In genomic region chr16:97325975-97326374, GRCm38 (mm10) we compare ENCODE assay signal across 8 mouse cellular contexts. TPM values are rescaled to one million over a fixed set of nuclear protein-coding genes. Genes with fewer than 3 reads are reported as not detected.
DNase-seq lines count a peak whose midpoint lies in the region; ATAC-seq and TF ChIP-seq lines count a peak whose summit lies in the region.

No protein-coding gene starts in this region.

- H3K27ac ChIP-seq in heart, embryonic 12.5 days (ENCODE audit: poor library complexity, severe bottlenecking) = no peak overlapping the region
- H3K27ac ChIP-seq in ES-Bruce4 (ENCODE audit: insufficient read depth, low read length) = no peak overlapping the region
- no peak overlapping the region for H3K27ac ChIP-seq in embryonic facial prominence, embryonic 11.5 days (replicated peaks; ENCODE audit: low read depth, low read length)
- no peak overlapping the region for H3K27ac ChIP-seq in liver, embryonic 14.5 days
- no peak overlapping the region for H3K27ac ChIP-seq in stomach, postnatal 0 days (replicated peaks)

- no peak for TF ChIP-seq POLR2A in ES-Bruce4 (IDR thresholded peaks at IDR 0.05; ENCODE audit: insufficient read depth, low read length)

- no peaks in the 10 kb centered on the region; the same call in 1 of the 2 replicates for H3K27me3 ChIP-seq in heart, embryonic 12.5 days (replicated peaks)
- no peaks in the 10 kb centered on the region for H3K27me3 ChIP-seq in ES-Bruce4 (ENCODE audit: control insufficient read depth, insufficient read depth, low read length, poor library complexity, severe bottlenecking)
- H3K27me3 ChIP-seq in embryonic facial prominence, embryonic 11.5 days (ENCODE audit: control insufficient read depth, insufficient read depth, low read length) = no peaks in the 10 kb centered on the region
- no peaks in the 10 kb centered on the region for H3K27me3 ChIP-seq in liver, embryonic 14.5 days (ENCODE audit: control insufficient read depth, insufficient read depth, low read length)
- no peaks in the 10 kb centered on the region for H3K27me3 ChIP-seq in stomach, postnatal 0 days (ENCODE audit: control insufficient read depth, insufficient read depth, low read length)

- H3K9ac ChIP-seq in heart, embryonic 12.5 days = no peak overlapping the region
- no peak overlapping the region for H3K9ac ChIP-seq in ES-Bruce4 (ENCODE audit: low read depth, poor library complexity, severe bottlenecking)
- H3K9ac ChIP-seq in embryonic facial prominence, embryonic 11.5 days (replicated peaks; ENCODE audit: low read length) = no peak overlapping the region
- no peak overlapping the region for H3K9ac ChIP-seq in liver, embryonic 14.5 days (replicated peaks)
- no peak overlapping the region for H3K9ac ChIP-seq in stomach, postnatal 0 days (ENCODE audit: low read length)

- no peak for ATAC-seq in heart, embryonic 12.5 days (ENCODE audit: insufficient number of reproducible peaks, low FRiP score)
- no peak for ATAC-seq in embryonic facial prominence, embryonic 11.5 days (replicated peaks; ENCODE audit: insufficient number of reproducible peaks, low FRiP score, low TSS enrichment, low read depth)
- ATAC-seq in liver, embryonic 14.5 days (ENCODE audit: insufficient read depth) = no peak
- peak; percentile 43; the same call in 1 of the 2 replicates for ATAC-seq in stomach, postnatal 0 days (ENCODE audit: low FRiP score, low TSS enrichment)

- H3K4me3 ChIP-seq in heart, embryonic 12.5 days = no peak overlapping the region
- H3K4me3 ChIP-seq in ES-Bruce4 (ENCODE audit: low read depth, low read length) = no peak overlapping the region
- H3K4me3 ChIP-seq in embryonic facial prominence, embryonic 11.5 days (ENCODE audit: low read depth, low read length) = no peak overlapping the region
- no peak overlapping the region for H3K4me3 ChIP-seq in liver, embryonic 14.5 days (ENCODE audit: insufficient read depth in 1 of 2, low read depth in 2 of 2, low read length in 2 of 2)
- no peak overlapping the region for H3K4me3 ChIP-seq in stomach, postnatal 0 days (ENCODE audit: low read depth, low read length)

- H3K9me3 ChIP-seq in heart, embryonic 12.5 days (replicated peaks) = no peaks in the 10 kb centered on the region
- H3K9me3 ChIP-seq in ES-Bruce4 (replicated peaks; ENCODE audit: control insufficient read depth, insufficient read depth, low read length, poor library complexity, severe bottlenecking) = no peaks in the 10 kb centered on the region
- H3K9me3 ChIP-seq in embryonic facial prominence, embryonic 11.5 days (replicated peaks; ENCODE audit: control insufficient read depth, low read length) = 0 out of 2 replicates have a peak, but pooled peaks cover 2% of the 10 kb centered on the region
- H3K9me3 ChIP-seq in liver, embryonic 14.5 days (ENCODE audit: control insufficient read depth, low read length) = no peaks in the 10 kb centered on the region
- no peaks in the 10 kb centered on the region for H3K9me3 ChIP-seq in stomach, postnatal 0 days (ENCODE audit: control insufficient read depth, low read length)

- TF ChIP-seq EP300 in ES-Bruce4 (IDR thresholded peaks at IDR 0.05; ENCODE audit: insufficient read depth, low read depth, low read length) = no peak
- no peak for TF ChIP-seq EP300 in liver, embryonic 14.5 days (IDR thresholded peaks at IDR 0.05; ENCODE audit: low read depth)
- no peak for TF ChIP-seq EP300 in stomach, postnatal 0 days (optimal IDR thresholded peaks at IDR 0.05)

- peak; percentile 45 for TF ChIP-seq CTCF in ES-Bruce4 (IDR thresholded peaks at IDR 0.05; ENCODE audit: low read depth, low read length)
- peak; percentile 51 for TF ChIP-seq CTCF in liver, embryonic 14.5 days (IDR thresholded peaks at IDR 0.05; ENCODE audit: low read depth)
- TF ChIP-seq CTCF in stomach, postnatal 0 days (IDR thresholded peaks at IDR 0.05; ENCODE audit: low read depth) = peak; percentile 69

- no peak overlapping the region for H3K4me2 ChIP-seq in heart, embryonic 12.5 days
- no peak overlapping the region for H3K4me2 ChIP-seq in embryonic facial prominence, embryonic 11.5 days (ENCODE audit: low read depth, low read length)
- H3K4me2 ChIP-seq in liver, embryonic 14.5 days (ENCODE audit: low read depth) = no peak overlapping the region
- H3K4me2 ChIP-seq in stomach, postnatal 0 days (replicated peaks; ENCODE audit: low read depth) = no peak overlapping the region

- no peaks in the 10 kb centered on the region for H3K4me1 ChIP-seq in heart, embryonic 12.5 days (replicated peaks)
- no peaks in the 10 kb centered on the region for H3K4me1 ChIP-seq in ES-Bruce4 (ENCODE audit: control insufficient read depth, insufficient read depth, low read length)
- H3K4me1 ChIP-seq in embryonic facial prominence, embryonic 11.5 days (ENCODE audit: control insufficient read depth, insufficient read depth, low read length) = no peaks in the 10 kb centered on the region
- no peaks in the 10 kb centered on the region for H3K4me1 ChIP-seq in liver, embryonic 14.5 days (replicated peaks; ENCODE audit: control insufficient read depth in 2 of 2, insufficient read depth in 2 of 2, low read length in 1 of 2)
- H3K4me1 ChIP-seq in stomach, postnatal 0 days (replicated peaks; ENCODE audit: control insufficient read depth, insufficient read depth) = no peaks in the 10 kb centered on the region

- WGBS in heart, embryonic 12.5 days = 36% methylated on average over 8 of the region's 8 CpGs
- WGBS in embryonic facial prominence, embryonic 11.5 days = 40% methylated on average over 8 of the region's 8 CpGs
- WGBS in liver, embryonic 14.5 days (ENCODE audit: insufficient replicate concordance) = 31% methylated on average over 8 of the region's 8 CpGs
- 30% methylated on average over 8 of the region's 8 CpGs for WGBS in stomach, postnatal 0 days

- DNase-seq in heart, postnatal 14 days = peak; percentile 9 to 26
- peak; percentile 44 for DNase-seq in embryonic facial prominence, embryonic 11.5 days (ENCODE audit: low spot score)
- peak; percentile 44 to 57 for DNase-seq in kidney, postnatal 4 days
- no peak for DNase-seq in liver, embryonic 14.5 days (ENCODE audit: low read depth in 3 of 3, low spot score in 3 of 3)
- DNase-seq in stomach, postnatal 0 days (ENCODE audit: low spot score) = peak; percentile 44
- no peak for DNase-seq in cerebellum, adult 9-10 months

- H3K36me3 ChIP-seq in heart, embryonic 12.5 days = no peaks in the 10 kb centered on the region
- no peaks in the 10 kb centered on the region for H3K36me3 ChIP-seq in ES-Bruce4 (ENCODE audit: control insufficient read depth, insufficient read depth, low read length, poor library complexity, severe bottlenecking)
- H3K36me3 ChIP-seq in embryonic facial prominence, embryonic 11.5 days (replicated peaks; ENCODE audit: control insufficient read depth, insufficient read depth, low read depth, low read length) = no peaks in the 10 kb centered on the region
- no peaks in the 10 kb centered on the region for H3K36me3 ChIP-seq in liver, embryonic 14.5 days (replicated peaks; ENCODE audit: control insufficient read depth, insufficient read depth, low read depth)
- no peaks in the 10 kb centered on the region for H3K36me3 ChIP-seq in stomach, postnatal 0 days (ENCODE audit: control insufficient read depth, insufficient read depth, low read length)

- intact Hi-C loops in heart, postnatal 14 days (cut with DNase I) = no loop called here

RNA-seq across cellular contexts. Expression of gene Bace2, which starts 30.6 kb away (rescaled TPM):
- total RNA-seq in heart, postnatal 14 days (2021) = 10 to 100 TPM; 22.4 to 22.8 TPM
- 61.0 and 66.2 TPM in 2 replicates for polyA plus RNA-seq in heart, embryonic 12.5 days (2016; fragmentation: Nextera tagmentation; extraction: Ambion mirVana)
- polyA plus RNA-seq in ES-Bruce4 (2011; ENCODE audit: insufficient read depth, insufficient read length, low read depth, missing spikeins) = not detected in 2 replicates
- 3.7 and 9.1 TPM in 2 replicates for polyA plus RNA-seq in embryonic facial prominence, embryonic 11.5 days (2014; fragmentation: Nextera tagmentation; extraction: Ambion mirVana)
- 0.26 and 0.57 TPM in 2 replicates for polyA plus RNA-seq in liver, embryonic 14.5 days (2012; rRNA removed)
- polyA plus RNA-seq in liver, embryonic 14.5 days (2014; fragmentation: Nextera tagmentation; extraction: Ambion mirVana) = 3.4 and 6.3 TPM in 2 replicates
- polyA plus RNA-seq in stomach, postnatal 0 days (2015; fragmentation: Nextera tagmentation; extraction: Ambion mirVana) = 205 and 216 TPM in 2 replicates

Comparison
In these comparisons a context has a peak if more than half of its experiments do, and no peak if none do; other contexts are left out.
1. DNase-seq: peak in heart, postnatal 14 days (2 of 2), embryonic facial prominence, embryonic 11.5 days (single experiment), kidney, postnatal 4 days (2 of 2) and stomach, postnatal 0 days (single experiment); none in liver, embryonic 14.5 days (0 of 3) and cerebellum, adult 9-10 months (single experiment).
2. Peak in every context shown above with its lines, with median percentiles within 50 percentile points of each other: CTCF ChIP-seq.